Mouse (Mus musculus) liver, postnatal 0 days (tissue): ENCODE measurements around the gene Tmem229b.

Experiments used
- CTCF ChIP-seq: sonication (generic); IDR thresholded peaks from 2 replicates; pipeline ENCODE4 v1.5.1; 2016; ENCODE audit warnings: antibody characterized with exemption, low read depth
- EP300 ChIP-seq: IDR thresholded peaks from 2 replicates; pipeline ENCODE4 v1.6.1; 2016; ENCODE audit warnings: antibody characterized with exemption, low read depth, mild to moderate bottlenecking

- TF ChIP-seq CTCF (no peak), EP300 (no peak)
Observed at GRCm38 (mm10) chr12:78914458-78914857, 93.0 kb downstream of the Tmem229b start.
